Mouse (Mus musculus) frontal cortex, postnatal 25 days (tissue): ENCODE data around the gene Trim31.
A peak's percentile ranks its signal among the peaks of the same experiment; 100 is the strongest.

Experiments used
- DNase-seq, 2 experiments: peaks; one replicate each; pipeline ENCODE4 v3.0.0; 2022; ENCODE audit warnings: low spot score in 2 of 2

The Trim31 gene

GRCm38 (mm10) chr17:36896583-36896982 lies 1.3 kb upstream of the Trim31 start:
- peak in 1 of 2 experiments; percentile 9 for DNase-seq

DNA sequence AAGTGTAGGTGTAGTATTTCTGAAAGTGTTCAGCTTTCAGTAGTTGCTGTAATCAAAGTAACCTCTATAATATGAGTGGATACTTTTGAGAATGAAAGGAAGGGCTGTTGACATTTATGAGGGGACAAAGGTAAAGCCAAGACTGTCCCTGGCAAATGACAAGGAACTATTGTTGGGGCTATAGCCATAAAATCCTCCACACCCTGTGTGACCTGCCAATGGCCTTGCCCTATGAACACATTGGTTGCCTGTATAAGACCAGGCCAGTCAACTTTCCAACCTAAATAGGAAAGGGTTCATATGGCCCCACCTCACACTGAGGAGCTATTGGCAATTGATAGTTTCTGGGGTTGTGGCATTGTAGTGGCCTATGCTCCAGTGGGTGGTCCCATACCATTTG lies 853 bp upstream of the Trim31 start:
- no peak for DNase-seq

DNA sequence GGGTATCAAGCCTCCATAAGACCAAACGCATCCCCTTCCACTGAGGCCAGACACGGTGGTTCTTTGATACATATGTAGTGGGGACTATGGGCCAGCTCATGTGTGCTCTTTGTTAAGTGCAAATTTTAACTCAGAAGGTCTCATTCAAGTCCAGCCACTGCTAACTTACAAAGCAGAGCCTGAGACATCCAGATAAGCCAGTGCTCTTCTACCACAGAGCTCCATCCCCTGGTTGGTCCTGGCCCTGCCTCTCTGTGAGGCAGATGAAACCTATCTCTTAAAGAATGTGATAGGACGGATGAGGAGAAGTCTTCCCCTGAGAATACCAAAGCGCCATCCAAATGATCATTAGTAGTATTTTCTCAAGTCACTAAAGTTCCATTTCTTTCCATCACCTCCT lies 1.5 kb downstream of the Trim31 start:
- no peak for DNase-seq

GRCm38 (mm10) chr17:36900001-36900400 lies 2.1 kb downstream of the Trim31 start:
- no peak for DNase-seq

DNA sequence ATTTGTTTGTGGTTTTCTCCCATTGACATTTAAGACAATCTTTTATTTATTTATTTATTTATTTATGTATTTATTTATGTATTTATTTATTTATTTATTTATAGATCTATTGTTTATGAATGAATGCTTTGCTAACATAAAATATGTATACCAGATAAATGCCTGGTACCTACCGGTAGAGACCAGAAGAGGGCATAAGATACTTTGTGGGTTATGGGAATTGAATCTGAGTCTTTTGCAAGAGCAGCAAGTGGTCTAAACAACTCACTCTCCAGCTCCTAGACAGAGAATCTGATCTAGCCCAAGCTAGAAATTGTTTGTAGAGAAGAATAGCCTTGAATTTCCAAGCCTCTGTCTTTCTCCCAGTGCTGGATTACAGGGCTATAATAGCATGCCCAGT lies 2.8 kb downstream of the Trim31 start:
- no peak for DNase-seq

GRCm38 (mm10) chr17:36903651-36904050 lies 5.7 kb downstream of the Trim31 start:
- no peak for DNase-seq

- no peak for DNase-seq
Observed at GRCm38 (mm10) chr17:36908235-36908634, 10.3 kb downstream of the Trim31 start.

DNA sequence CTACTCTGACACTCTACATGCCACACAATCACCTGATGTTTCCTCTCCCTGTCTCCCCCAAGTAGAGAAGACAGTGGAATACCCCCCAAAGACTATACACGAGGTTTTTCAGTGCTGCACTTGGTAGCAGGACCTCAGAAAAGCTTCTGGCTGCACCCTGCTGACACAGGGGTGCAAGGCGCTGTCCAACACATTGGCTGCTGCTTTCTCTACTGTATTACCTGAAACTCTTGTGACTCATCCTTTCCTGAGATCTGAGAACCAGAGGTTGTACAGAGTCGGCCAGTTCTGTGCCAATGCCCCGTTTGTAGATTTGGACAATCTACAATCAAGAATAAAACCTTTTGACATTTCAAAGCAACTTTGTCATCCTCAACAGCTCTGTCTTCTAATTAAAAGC lies 11.9 kb downstream of the Trim31 start:
- no peak for DNase-seq

- DNase-seq, result no peak
Observed at GRCm38 (mm10) chr17:36912031-36912430, 14.1 kb downstream of the Trim31 start.

DNA sequence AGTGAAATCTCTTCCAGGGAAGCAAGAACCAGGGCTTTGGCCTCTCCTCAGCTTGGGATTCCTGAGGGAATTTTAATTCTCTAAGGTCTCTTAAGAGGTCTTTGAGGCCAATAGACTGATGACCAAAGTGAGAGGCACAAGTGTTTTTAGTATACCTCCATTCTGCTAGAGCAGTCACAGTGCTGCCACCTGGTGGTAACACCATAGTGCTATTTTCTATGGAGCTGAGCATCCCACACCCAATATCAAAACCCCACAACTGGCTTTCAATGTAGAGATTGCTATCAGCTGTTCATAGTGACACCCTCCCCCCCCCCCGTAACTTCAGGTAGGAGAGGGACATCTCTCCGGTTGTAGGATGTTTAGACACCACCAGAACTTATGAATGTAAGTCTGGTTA lies 16.2 kb downstream of the Trim31 start:
- peak; percentile 56 to 71 for DNase-seq

GRCm38 (mm10) chr17:36915076-36915475 lies 17.2 kb downstream of the Trim31 start:
- peak; percentile 45 to 49 for DNase-seq

DNA sequence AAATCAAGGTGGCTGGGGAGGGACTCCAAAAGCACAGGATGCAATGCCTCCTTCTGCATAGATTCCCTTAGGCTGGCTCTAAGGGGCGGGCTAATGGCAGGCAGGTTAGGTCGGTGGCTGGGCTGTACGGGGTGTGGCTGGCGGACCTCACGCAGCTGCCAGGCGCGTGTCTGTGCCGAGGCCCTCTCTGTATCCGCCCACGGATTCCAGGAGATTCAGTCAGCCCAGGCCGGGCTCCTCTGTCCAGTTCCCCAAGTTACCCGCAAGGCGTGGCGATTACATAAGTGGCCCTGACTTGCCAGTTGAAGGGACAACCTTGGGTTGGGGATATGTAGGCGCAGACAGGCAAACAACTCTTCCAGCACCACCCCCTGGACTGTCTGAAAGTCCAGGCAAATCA lies 22.3 kb downstream of the Trim31 start:
- DNase-seq, result no peak

DNA sequence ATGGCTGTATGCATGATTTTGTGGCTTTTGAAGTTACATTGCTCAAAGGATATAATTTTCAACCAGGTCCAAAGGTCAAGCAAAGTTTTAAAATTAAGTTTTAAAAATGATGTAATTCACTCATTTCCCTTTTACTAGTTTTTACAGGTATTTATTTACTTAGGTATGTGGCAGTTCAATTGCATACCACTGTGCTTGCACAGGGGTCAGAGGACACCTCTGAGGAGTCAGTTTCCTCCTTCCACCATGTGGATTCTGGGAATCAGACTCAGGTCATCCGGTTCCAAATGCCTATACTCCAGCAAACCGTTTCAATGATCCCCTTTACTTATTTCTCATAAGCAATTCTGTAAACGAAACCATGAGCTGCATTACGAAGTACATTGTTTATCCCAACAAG lies 24.8 kb downstream of the Trim31 start:
- DNase-seq, result no peak

GRCm38 (mm10) chr17:36923491-36923890 lies 25.6 kb downstream of the Trim31 start:
- no peak for DNase-seq

DNA sequence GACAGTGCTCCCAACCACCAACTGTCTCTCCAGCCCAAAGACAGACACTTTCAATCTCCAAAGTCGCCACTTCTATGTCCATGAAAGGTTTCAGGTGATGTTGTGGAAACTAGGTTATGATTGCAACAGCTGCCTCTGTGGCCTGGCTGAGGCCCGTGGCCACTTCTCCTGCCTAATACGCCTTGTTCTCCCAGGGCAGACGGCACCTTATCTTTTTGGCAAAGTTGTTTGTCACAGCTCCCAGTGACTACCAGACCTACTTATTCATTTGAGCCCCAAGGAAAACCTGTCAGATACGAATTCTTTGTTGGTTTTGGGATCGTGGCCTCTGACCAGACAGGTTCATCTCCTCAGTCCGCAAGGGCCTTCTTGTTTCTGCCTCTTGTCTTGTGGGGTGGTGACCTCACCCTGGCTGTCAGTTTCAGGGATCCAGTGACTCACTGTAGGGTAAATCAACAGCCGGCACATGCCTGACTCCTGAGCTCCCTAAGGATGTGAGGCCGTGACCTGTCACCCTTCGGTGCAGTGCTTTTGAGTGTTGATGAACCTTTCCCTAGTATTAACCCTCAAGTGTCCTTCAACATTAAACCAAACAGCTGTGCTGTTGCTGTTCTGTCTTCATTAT lies 29.7 kb downstream of the Trim31 start:
- DNase-seq, result no peak

DNA sequence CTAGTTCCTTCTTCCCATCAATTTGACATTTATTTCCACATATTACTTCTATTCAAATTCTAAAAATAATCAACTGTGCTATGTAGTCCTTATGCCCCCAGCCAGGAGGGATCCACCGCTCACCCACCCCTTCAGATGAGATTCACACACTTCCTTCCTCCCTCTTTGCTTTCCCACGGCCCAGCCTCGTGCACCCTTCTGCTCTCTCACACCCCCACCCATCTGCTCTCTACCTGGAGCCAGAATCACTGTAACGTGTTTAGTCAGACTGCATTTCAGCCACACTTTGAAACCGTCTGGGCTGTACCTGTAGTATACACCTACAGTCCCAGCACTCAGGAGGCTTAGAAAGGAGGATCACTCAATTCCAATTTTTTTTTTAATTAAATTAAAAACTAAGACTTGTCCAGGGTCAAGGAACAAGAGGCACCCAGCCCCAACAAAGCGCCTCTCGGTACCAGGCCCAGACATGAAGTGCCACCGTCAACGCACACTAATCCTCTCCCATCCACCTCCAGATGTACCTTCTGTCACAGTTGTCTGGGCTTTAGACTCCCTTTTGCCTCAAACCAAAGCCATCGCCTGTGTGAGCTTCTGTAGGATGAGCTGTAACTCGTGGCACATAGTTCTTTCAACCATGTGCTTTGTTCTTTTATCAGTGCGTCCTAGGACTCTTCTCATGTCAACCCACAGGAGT lies 31.5 kb downstream of the Trim31 start:
- no peak for DNase-seq

- no peak for DNase-seq
Observed at GRCm38 (mm10) chr17:36930233-36930632, 32.3 kb downstream of the Trim31 start.

DNA sequence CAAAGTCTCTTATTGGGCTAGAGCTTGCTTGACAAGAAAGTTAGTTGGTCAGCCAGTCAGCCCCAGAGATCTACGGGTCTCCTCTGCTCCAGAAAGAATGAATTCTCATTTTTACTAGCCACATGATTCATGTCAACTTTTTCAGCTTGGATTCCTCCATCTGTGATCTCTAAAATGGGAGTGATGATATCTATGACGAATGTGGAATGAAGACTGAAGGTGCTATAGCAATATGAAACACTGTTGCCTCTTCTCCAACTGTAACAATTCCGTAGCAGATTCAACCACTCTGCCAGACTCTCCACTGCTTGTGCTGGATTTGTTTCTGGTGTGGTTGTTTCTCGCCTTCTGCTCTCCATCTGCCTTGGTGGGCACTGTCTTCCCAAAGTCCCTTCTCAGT lies 33.2 kb downstream of the Trim31 start:
- no peak for DNase-seq

DNA sequence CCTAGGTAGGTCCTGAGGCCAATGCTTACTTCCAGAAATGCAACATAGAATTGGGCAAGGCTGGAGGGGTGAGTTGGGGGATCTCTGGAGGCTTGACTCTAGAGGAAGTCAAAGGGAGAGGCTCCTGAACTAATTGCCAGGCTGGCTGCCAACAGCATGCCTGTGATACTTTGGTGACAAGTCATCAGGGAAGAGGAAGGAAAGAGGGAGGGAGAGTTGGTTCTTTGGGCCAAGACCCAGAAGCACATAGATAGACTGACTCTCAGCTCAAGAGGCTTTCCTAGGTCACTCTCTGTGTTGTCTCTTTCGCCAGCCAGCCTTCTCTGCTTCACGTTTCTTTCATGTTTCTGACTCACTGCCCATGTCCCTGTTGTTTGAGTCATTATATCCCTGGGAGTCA lies 33.9 kb downstream of the Trim31 start:
- DNase-seq, result no peak

DNA sequence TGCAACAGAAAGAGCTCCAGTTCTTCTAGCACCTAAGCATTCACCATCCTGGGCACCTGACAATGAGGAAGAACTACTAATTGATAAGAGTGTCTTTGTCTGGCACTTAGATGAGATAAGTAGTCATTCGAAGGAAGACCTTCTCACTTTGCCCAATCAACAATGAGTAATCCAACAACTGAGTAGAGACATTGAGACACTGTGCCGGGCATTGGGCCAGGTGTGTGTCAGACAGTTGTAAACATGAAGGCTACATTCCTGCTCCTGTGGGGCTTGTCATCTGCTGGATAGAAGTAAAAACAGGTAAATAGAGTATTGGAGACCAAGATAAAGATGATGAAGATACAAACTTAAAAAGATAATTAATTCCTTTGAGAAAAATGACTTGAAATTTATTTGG lies 40.1 kb downstream of the Trim31 start:
- DNase-seq, result no peak

- peak in 1 of 2 experiments; percentile 50 for DNase-seq
Observed at GRCm38 (mm10) chr17:36942391-36942790, 44.5 kb downstream of the Trim31 start.

DNA sequence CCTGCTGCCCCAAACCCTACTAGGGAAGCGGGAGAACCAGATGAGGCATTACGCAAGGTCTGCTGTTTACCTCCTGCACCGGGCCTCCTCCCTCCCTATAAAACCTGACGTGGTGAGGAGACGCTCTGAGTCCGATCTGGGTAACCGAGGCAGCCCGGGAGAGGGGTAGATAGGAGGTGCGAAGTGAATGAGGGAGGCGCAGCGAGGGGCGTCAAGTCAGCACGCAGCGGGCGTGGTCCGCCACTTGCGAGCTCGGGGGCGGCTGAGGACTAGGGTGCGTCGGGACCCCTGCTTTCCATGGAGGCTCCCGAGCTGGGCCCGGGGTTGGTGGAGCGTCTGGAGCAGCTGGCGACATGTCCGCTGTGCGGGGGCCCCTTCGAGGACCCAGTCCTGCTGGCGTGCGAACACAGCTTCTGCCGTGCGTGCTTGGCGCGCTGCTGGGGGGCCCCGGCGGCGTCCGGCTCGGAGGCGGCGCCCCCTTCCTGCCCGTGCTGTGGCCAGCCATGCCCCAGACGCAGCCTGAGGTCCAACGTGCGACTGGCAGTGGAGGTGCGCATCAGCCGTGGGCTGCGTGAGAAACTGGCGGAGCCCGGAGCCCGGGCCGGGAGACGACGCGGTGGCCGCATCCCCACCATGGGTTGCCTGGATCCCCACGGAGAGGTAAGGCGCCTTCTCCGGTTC lies 45.0 kb downstream of the Trim31 start, which contains the start of gene Rnf39:
Gene Rnf39, plus strand, starts transcription at position 128 of the 681 bp plus-strand sequence.
- DNase-seq, result no peak

DNA sequence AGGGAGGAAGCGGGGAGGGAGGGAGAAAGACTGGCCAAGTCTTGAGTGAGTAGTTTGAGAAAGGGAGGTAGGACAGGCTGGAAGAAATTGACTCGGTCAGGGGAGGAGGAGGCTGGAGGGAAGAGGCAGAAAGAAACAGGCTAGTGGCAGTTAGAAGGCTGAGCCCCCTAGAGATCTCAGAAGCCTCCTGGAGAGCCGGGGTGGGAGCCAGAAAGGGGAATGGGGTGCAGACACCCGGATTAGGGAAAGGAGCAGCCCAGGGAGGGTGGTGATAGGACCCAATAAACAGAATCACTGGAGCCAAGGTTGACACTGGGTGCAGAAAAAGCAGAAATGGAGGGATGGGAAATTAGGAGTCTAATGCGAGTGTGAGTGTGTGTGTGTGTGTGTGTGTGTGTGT lies 45.8 kb downstream of the Trim31 start:
- no peak for DNase-seq
